Mouse (Mus musculus): ENCODE results near the gene Gm12695. TPM values are rescaled to one million over a fixed set of nuclear protein-coding genes. Genes with fewer than 3 reads are reported as not detected.

The Gm12695 gene
- polyA plus RNA-seq (2012; rRNA removed): not detected in 2 replicates

DNA sequence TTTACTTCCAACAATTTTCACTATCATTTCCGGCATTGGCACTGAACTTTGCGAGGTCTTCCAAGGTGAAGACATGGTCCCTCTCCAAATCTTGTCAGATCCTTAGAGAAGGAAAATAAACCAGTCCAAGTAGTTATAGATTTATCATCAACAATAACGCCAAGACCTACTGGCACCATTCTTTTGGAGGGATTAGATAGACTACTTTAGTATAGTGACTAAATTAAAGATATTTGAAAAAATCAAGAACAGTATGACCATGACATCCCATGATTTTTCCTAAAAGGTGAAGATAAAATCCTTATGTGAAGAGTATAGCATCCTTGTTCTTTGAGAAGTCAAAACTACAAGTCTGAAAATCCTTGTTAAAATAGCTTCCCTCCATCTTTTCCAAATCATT is at the start of gene Gm12695:
TSS of gene Gm12695 (minus strand) at position 101 of the 400 bp plus-strand sequence.
- Histone ChIP-seq H3K27ac (ENCODE audit: control insufficient read depth, insufficient read depth, low read length) (no peak within 1 kb of the TSS), H3K27me3 (ENCODE audit: control insufficient read depth, insufficient read depth, low read length) (no peaks in the 10 kb centered on the region), H3K4me1 (replicated peaks; ENCODE audit: control insufficient read depth, insufficient read depth, low read length) (no peaks in the 10 kb centered on the region), H3K36me3 (ENCODE audit: control insufficient read depth, insufficient read depth, low read length) (no peaks in the 10 kb centered on the region), H3K4me3 (ENCODE audit: control insufficient read depth, insufficient read depth, low read length) (no peak within 1 kb of the TSS)
- TF ChIP-seq CTCF (IDR thresholded peaks at IDR 0.05; ENCODE audit: borderline replicate concordance, control insufficient read depth, extremely low read depth, insufficient read depth, low read length, poor library complexity) (no peak), POLR2A (IDR thresholded peaks at IDR 0.05; ENCODE audit: control insufficient read depth, extremely low read depth, insufficient read depth, low read length, poor library complexity) (no peak)
- WGBS: 95% methylated on average over 3 of the region's 3 CpGs
- DNase-seq: no peak

DNA sequence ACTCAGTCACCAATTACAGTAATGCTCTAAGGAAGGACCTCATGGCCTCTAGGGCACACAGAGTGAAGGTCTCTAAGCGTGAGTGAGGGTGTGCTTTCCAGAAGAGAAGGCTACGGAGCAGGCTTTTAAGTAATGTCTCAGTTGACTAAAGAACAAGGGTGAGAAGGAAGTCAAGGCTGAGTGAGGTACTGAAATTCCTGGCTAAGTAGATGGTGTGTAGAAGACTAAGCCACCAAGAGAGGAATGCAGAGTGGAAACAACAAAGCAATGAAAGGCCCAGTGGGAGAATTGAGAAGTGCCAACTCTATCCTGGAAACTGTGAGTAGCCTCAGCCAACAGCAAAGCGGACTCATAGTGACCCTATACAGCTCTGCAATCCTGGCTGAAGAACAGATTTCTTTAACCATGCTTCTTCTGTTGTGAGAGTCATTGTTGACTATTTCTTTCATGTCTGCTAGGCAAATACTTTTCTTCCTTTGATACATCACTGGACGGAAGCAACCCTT is 40.6 kb upstream of the Gm12695 start:
- TF ChIP-seq CTCF (IDR thresholded peaks at IDR 0.05; ENCODE audit: borderline replicate concordance, control insufficient read depth, extremely low read depth, insufficient read depth, low read length, poor library complexity) (no peak), POLR2A (IDR thresholded peaks at IDR 0.05; ENCODE audit: control insufficient read depth, extremely low read depth, insufficient read depth, low read length, poor library complexity) (no peak)

DNA sequence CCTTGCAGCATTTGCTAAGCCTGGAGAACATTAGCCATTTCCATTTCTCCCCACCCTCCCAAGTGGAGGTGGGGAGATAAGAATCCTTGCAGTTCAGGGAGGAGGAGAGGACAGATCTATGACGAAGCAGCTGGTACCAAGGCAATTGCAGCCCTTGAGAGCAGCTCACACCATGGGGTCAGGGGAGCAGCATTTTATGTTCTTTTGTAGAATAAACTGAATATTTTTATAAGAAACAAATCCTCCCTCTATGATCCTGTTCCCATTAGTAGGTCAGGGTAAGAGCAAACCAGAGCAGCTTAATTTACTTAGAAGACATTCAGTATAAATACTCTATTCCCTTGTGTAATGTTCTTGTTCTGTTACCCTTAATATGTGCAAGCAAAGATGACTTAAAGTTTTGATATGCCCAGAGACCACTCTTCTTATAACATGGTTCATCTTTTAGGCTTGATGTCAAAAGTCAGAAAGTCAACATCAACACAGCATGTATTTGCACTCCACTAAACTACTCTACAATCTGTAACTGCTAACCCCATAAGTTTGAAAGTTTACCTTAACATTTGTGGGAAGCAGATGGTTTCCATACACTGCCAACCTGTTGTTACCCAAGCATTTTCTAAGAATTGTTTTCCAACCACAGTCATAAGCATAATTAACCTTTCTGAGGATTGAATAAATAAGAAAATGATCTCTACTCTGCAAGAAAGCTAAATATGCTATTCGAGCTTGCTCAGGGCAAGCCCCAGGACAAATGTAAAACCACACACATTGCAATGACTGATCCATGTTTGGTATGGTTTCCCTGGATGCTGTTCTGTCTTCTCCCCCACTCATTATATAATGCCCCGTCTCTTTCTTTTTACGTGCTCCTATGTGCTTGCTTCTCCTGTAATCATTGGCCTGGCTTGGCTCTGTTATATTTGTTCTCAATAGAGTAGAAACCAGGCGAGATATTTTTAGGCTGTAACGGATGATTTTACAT is 22.1 kb upstream of the Gm12695 start:
- Histone ChIP-seq H3K36me3 (ENCODE audit: control insufficient read depth, insufficient read depth, low read length) (no peaks in the 10 kb centered on the region), H3K4me1 (replicated peaks; ENCODE audit: control insufficient read depth, insufficient read depth, low read length) (no peaks in the 10 kb centered on the region), H3K27me3 (ENCODE audit: control insufficient read depth, insufficient read depth, low read length) (no peaks in the 10 kb centered on the region), H3K4me3 (ENCODE audit: control insufficient read depth, insufficient read depth, low read length) (no peak overlapping the region), H3K27ac (ENCODE audit: control insufficient read depth, insufficient read depth, low read length) (no peak overlapping the region)
- 84% methylated on average over 6 of the region's 6 CpGs for WGBS
- TF ChIP-seq CTCF (IDR thresholded peaks at IDR 0.05; ENCODE audit: borderline replicate concordance, control insufficient read depth, extremely low read depth, insufficient read depth, low read length, poor library complexity) (no peak), POLR2A (IDR thresholded peaks at IDR 0.05; ENCODE audit: control insufficient read depth, extremely low read depth, insufficient read depth, low read length, poor library complexity) (no peak)
- no peak for DNase-seq

More for the DNA sequence above, 40.6 kb upstream of the Gm12695 start:
- no peaks in the 10 kb centered on the region for H3K27me3 ChIP-seq (ENCODE audit: control insufficient read depth, insufficient read depth, low read length)
- H3K4me1 ChIP-seq (replicated peaks; ENCODE audit: control insufficient read depth, insufficient read depth, low read length): no peaks in the 10 kb centered on the region
- H3K27ac ChIP-seq (ENCODE audit: control insufficient read depth, insufficient read depth, low read length): no peak overlapping the region
- 87% methylated on average over 4 of the region's 4 CpGs for WGBS
- no peak for DNase-seq
- H3K36me3 ChIP-seq (ENCODE audit: control insufficient read depth, insufficient read depth, low read length): no peaks in the 10 kb centered on the region
- H3K4me3 ChIP-seq (ENCODE audit: control insufficient read depth, insufficient read depth, low read length): no peak overlapping the region

DNA sequence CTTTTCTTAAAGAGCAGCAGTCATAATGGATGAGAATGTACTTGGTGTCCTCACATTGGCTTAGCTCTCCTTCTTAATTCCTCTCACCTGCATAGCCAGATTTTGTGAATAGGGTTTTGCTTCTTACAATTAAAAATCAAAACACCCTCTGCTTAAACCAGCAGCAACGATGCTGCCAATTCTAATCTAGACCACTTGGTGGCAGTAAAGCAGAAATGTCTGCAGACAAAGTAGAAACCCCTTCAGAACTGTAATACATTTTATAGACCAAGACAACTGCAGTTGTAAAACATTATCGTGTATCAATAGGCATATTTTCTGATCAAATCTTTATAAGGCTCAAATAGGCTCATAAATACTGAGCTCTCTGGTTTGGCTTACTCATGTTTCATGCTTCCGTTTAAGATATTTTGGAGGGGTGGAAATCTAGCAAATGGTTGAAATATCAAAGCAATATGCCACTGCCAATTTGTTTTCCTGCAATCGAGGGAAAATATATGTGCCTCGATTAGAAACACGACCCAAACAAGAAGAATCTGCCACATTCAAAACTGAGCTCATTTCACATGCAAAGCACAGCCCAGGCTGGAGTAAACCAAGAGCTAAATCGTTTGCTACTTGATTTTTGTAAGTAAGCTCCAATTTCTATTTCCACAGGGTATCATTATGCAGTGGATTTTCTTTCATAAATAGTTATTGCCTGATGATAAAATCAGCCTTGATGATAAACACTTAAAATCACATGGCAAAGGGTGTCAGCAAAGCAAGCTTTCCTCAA is 14.6 kb upstream of the Gm12695 start:
- no peak for DNase-seq
- H3K27me3 ChIP-seq (ENCODE audit: control insufficient read depth, insufficient read depth, low read length): no peaks in the 10 kb centered on the region
- TF ChIP-seq POLR2A (IDR thresholded peaks at IDR 0.05; ENCODE audit: control insufficient read depth, extremely low read depth, insufficient read depth, low read length, poor library complexity): no peak
- H3K4me1 ChIP-seq (replicated peaks; ENCODE audit: control insufficient read depth, insufficient read depth, low read length): no peaks in the 10 kb centered on the region
- no peak overlapping the region for H3K4me3 ChIP-seq (ENCODE audit: control insufficient read depth, insufficient read depth, low read length)
- WGBS: 42% methylated on average over 7 of the region's 7 CpGs
- H3K36me3 ChIP-seq (ENCODE audit: control insufficient read depth, insufficient read depth, low read length): no peaks in the 10 kb centered on the region
- H3K27ac ChIP-seq (ENCODE audit: control insufficient read depth, insufficient read depth, low read length): no peak overlapping the region

DNA sequence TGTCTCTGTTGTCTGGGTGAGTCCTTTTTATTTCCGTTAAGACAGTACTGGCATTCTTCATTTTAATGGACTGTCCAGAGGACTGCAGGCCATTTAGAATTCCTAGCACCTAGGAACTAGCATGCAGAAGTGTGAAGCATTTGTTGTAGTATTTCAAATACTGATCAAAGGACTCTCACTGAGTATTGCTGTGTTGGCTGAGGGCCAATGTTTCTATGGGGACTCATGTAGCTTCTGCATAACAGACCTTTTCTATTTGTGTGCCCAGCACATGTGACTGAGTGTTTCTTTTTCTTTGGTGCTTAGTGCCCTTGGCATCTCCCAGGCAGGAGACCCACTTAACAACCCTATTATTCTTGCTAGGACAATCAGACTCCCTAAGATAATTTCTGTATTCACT is 12.6 kb upstream of the Gm12695 start:
- WGBS: 89% methylated on average over 1 of the region's 1 CpGs
- Histone ChIP-seq H3K36me3 (ENCODE audit: control insufficient read depth, insufficient read depth, low read length) (no peaks in the 10 kb centered on the region), H3K4me3 (ENCODE audit: control insufficient read depth, insufficient read depth, low read length) (no peak overlapping the region), H3K27ac (ENCODE audit: control insufficient read depth, insufficient read depth, low read length) (no peak overlapping the region), H3K27me3 (ENCODE audit: control insufficient read depth, insufficient read depth, low read length) (no peaks in the 10 kb centered on the region), H3K4me1 (replicated peaks; ENCODE audit: control insufficient read depth, insufficient read depth, low read length) (no peaks in the 10 kb centered on the region)
- DNase-seq: no peak
- no peak for TF ChIP-seq POLR2A (IDR thresholded peaks at IDR 0.05; ENCODE audit: control insufficient read depth, extremely low read depth, insufficient read depth, low read length, poor library complexity)
- no peak for TF ChIP-seq CTCF (IDR thresholded peaks at IDR 0.05; ENCODE audit: borderline replicate concordance, control insufficient read depth, extremely low read depth, insufficient read depth, low read length, poor library complexity)

DNA sequence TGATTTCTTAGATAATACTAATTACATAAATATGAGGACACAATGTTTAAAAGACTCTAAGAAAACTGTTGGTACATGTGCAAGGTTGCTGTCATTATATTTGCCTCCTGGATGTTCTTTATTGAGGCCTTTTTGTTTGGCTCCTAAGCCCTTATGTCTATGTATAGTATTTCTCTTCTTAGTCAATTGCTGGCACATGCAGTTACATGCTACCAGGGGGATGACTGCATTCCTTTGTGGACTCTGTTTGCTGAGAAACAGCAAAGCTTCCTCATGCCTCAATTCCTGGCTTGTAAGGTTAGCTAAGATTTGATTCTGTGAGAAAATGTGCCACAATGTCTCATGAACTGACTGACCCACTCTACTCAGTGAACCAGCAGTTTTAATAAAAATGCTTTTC is 6.3 kb upstream of the Gm12695 start:
- Histone ChIP-seq H3K4me1 (replicated peaks; ENCODE audit: control insufficient read depth, insufficient read depth, low read length) (no peaks in the 10 kb centered on the region), H3K27me3 (ENCODE audit: control insufficient read depth, insufficient read depth, low read length) (no peaks in the 10 kb centered on the region), H3K36me3 (ENCODE audit: control insufficient read depth, insufficient read depth, low read length) (no peaks in the 10 kb centered on the region), H3K4me3 (ENCODE audit: control insufficient read depth, insufficient read depth, low read length) (no peak overlapping the region), H3K27ac (ENCODE audit: control insufficient read depth, insufficient read depth, low read length) (no peak overlapping the region)
- TF ChIP-seq CTCF (IDR thresholded peaks at IDR 0.05; ENCODE audit: borderline replicate concordance, control insufficient read depth, extremely low read depth, insufficient read depth, low read length, poor library complexity): no peak
- TF ChIP-seq POLR2A (IDR thresholded peaks at IDR 0.05; ENCODE audit: control insufficient read depth, extremely low read depth, insufficient read depth, low read length, poor library complexity): no peak
- no peak for DNase-seq
